Mouse (Mus musculus) thymus, adult 2 months (tissue): Measurements from ENCODE around the gene Slc11a2.

Experiments used
- CTCF ChIP-seq: fragments of 200-500 bp; IDR thresholded peaks from 2 replicates; pipeline ENCODE4 v1.5.1; 2012; ENCODE audit warnings: mild to moderate bottlenecking, control low read depth, low read length, moderate library complexity, borderline replicate concordance; ENCODE audit not compliant: control insufficient read depth, poor library complexity, insufficient read depth; ENCODE audit errors: extremely low read depth
- POLR2A ChIP-seq: fragments of 200-500 bp; IDR thresholded peaks from 2 replicates; pipeline ENCODE4 v1.6.1; 2012; ENCODE audit warnings: mild to moderate bottlenecking, low read length, control low read depth, moderate library complexity; ENCODE audit not compliant: control insufficient read depth, poor library complexity, insufficient read depth; ENCODE audit errors: extremely low read depth

- TF ChIP-seq CTCF = no peak
- no peak for TF ChIP-seq POLR2A
These were observed 13.1 kb downstream of the Slc11a2 start for GRCm38 (mm10) chr15:100411731-100412130.
